Mouse (Mus musculus): ENCODE measurements around the gene 4930544D05Rik.

- TF ChIP-seq CTCF (IDR thresholded peaks at IDR 0.05; ENCODE audit: low read depth, low read length): no peak
- no peak for TF ChIP-seq POLR2A (IDR thresholded peaks at IDR 0.05; ENCODE audit: borderline replicate concordance, low read depth, low read length)
Measured at GRCm38 (mm10) chr11:70623053-70623742, 7.5 kb downstream of the 4930544D05Rik start.
